Mouse (Mus musculus): ENCODE data around the gene Ano7. TPM values are rescaled to one million over a fixed set of nuclear protein-coding genes. Genes with fewer than 3 reads are reported as not detected.
"Not testable (repeated sequence)": the region's sequence is repeated elsewhere in the genome, so short reads cannot be mapped to it uniquely, and the experiment has no call there.

The Ano7 gene
- total RNA-seq, 1 experiment from 2014 or later, result not detected

DNA sequence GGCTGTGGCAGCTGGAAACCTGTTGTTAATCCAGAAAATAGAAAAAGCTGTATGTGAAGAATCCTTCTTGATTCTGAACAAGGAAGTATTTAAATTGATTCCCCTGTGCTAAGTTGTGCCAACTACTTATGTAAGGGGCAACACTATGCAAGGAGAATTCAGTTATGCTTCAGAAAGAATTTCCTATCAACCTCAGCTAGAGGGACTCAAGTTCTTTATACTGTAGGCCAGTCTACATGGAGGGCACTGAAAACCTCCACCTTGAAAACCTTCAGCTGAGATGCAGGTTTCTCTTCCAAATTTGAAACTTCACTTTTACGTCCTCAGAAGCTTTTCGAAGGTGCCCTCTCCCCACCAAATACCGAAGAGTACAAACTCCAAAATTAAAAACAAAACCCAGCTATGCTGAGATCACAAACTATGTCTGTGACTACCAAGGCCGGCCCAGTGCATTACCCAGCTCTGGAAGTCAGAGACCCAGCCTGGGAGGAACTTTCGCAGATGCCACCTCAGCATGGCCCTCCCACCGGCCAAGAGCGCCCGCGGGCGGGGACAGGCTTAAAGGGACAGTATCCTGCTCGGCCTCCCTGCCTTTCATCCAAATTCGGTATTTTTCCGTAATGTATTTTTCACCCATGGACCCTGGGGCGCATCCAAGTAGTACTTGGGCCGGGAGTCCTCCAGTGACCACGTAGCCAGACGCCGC is 70.8 kb downstream of the Ano7 start:
- ATAC-seq (replicated peaks; ENCODE audit: insufficient number of reproducible peaks, low FRiP score, low TSS enrichment, poor library complexity, severe bottlenecking), result peak; percentile 79

DNA sequence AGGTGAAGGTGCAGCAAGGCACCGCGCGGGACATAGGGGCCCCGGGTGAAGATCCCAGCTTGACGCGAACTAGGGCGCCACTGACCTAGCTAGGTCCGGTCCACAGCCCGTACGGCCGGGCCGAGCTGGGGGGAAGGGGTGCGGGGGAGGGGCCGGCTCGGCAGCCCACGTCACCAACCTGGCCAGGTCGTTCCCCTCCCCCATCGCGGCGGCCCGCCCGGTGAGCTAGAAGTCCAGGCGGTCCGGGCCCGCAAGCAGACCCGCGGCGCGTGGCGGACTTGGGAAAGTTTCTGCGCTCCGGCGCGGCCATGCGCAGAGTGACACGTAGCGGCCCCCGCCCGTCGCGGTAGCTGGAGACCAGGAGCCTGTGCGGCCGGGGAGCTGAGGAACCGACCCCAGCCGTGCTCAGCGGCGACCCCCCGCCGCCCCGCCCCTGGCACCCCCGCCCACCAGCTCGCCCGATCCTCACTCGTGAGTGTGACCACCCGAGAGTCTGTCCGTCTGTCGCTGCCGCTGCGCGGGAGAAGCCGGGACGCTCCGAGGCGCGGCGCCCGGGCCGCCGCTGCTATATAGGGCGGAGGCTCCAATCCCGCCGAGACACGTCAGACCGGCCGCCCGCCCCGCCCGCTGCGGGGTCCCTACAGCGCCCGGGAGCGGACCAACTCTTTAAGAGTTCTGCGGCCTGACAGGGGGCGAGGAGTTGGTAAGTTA is 71.5 kb downstream of the Ano7 start:
- peak; percentile 11; the same call in 1 of the 2 replicates for ATAC-seq (replicated peaks; ENCODE audit: insufficient number of reproducible peaks, low FRiP score, low TSS enrichment, poor library complexity, severe bottlenecking)

DNA sequence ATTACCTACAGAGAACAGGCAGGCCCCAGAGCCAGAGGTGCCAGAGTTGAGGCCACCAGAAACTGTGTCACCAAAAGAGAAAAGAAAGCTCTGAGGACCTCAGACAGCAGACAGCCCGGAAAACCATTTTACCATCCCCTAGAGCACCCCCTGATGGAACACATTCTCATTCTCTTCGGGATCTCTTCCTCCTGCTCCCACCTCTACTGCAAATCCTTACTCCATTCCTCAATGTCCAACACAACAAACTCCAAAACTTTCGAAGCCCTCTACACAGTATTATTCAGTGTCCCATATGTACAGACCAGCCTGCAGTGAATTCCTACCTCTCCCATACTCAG is 72.1 kb downstream of the Ano7 start:
- ATAC-seq (replicated peaks; ENCODE audit: insufficient number of reproducible peaks, low FRiP score, low TSS enrichment, poor library complexity, severe bottlenecking), result no peak

DNA sequence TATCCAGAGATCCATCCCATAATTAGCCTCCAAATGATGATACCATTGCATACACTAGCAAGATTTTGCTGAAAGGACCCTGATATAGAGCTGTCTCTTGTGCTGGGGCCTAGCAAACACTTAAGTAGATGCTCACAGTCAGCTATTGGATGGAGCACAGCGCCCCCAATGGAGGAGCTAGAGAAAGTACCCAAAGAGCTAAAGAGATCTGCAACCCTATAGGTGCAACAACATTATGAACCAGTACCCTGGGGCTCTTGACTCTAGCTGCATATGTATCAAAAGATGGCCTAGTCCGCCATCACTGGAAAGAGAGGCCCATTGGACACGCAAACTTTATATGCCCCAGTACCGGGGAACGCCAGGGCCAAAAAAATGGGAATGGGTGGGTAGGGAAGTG is 76.4 kb downstream of the Ano7 start:
- ATAC-seq (replicated peaks; ENCODE audit: insufficient number of reproducible peaks, low FRiP score, low TSS enrichment, poor library complexity, severe bottlenecking), result not testable (repeated sequence)

DNA sequence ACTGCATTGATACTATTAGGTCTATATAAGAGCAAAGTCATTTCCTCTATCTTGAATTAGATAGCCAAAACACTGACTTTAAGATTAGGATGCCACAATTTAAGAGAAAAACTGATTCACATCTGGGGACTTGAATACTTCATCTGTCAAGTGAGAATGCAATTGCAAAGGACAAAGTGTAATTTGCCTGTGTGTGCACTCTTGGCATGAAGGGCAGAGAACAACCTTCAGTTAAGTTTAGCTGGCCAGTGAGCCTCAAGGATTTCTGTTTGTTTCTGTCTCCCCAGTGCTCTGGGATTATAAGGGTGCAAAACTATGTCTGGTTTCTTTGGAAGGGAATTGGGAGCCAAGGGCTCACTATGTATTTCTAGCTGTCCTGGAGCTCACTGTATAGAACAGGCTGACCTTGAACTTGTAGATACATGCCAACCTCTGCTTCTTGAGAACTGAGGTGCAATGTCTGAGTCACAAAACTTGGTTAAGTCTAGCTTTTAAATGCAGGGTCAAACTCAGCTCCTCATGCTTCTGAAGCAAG is 80.1 kb downstream of the Ano7 start:
- ATAC-seq (replicated peaks; ENCODE audit: insufficient number of reproducible peaks, low FRiP score, low TSS enrichment, poor library complexity, severe bottlenecking), result no peak

Other genes with a start within 250 kb of the Ano7 start
- not detected in 3 replicates for gene Agxt, start 238.7 kb upstream of the Ano7 start, total RNA-seq (2017)
- not detected in 3 replicates for gene 2310007B03Rik, start 213.0 kb upstream of the Ano7 start, total RNA-seq (2017)
- not detected in 3 replicates for gene Crocc2, start 205.2 kb upstream of the Ano7 start, total RNA-seq (2017)
- 0.19 to 1.5 TPM (median 0.19 TPM) in 3 replicates for gene Sned1, start 138.1 kb upstream of the Ano7 start, total RNA-seq (2017)
- 15.1 to 25.4 TPM (median 18.8 TPM) in 3 replicates for gene Mterf4, start 68.0 kb upstream of the Ano7 start, total RNA-seq (2017)
- gene Ppp1r7, start 31.1 kb upstream of the Ano7 start, total RNA-seq (2017), result 21.3 to 35.6 TPM (median 28.6 TPM) in 3 replicates
- gene Pask, start 30.4 kb upstream of the Ano7 start, total RNA-seq (2017), result 0.85 to 1.6 TPM in 2 of 3 replicates, not detected in the other
- 58.2 to 101 TPM (median 83.6 TPM) in 3 replicates for gene Hdlbp, start 104.9 kb downstream of the Ano7 start, total RNA-seq (2017)
- 0.75 to 4.4 TPM (median 2.0 TPM) in 3 replicates for gene Farp2, start 138.1 kb downstream of the Ano7 start, total RNA-seq (2017)